Mouse (Mus musculus) midbrain, postnatal 0 days (tissue): Measurements from ENCODE around the gene Trim41. TPM values are rescaled to one million over a fixed set of nuclear protein-coding genes. Genes with fewer than 3 reads are reported as not detected.

Source experiments
- ATAC-seq: fragments of 200-750 bp; cut with Nextera tagmentation; 2 replicates; pipeline ENCODE4 v1.8.0; 2017; ENCODE audit warnings: moderate number of reproducible peaks, mild to moderate bottlenecking, moderate TSS enrichment, moderate library complexity; ENCODE audit not compliant: low FRiP score
- DNase-seq: peaks from one replicate; pipeline ENCODE4 v3.0.0-alpha.2; 2015; ENCODE audit warnings: low spot score
- H3K27ac ChIP-seq: fragments of 300-500 bp; sonication (generic); 2 replicates; pipeline ENCODE4 v1.5.1; 2014; ENCODE audit warnings: low read depth, mild to moderate bottlenecking, low read length, mixed read lengths
- H3K27me3 ChIP-seq: fragments of 300-500 bp; sonication (generic); 2 replicates; pipeline ENCODE4 v1.6.1; 2014; ENCODE audit warnings: low read length, control low read depth, mixed read lengths; ENCODE audit not compliant: insufficient read depth
- H3K36me3 ChIP-seq: fragments of 300-500 bp; sonication (generic); 2 replicates; pipeline ENCODE4 v1.6.1; 2014; ENCODE audit warnings: low read length, control low read depth, mixed read lengths; ENCODE audit not compliant: insufficient read depth
- H3K4me1 ChIP-seq: fragments of 300-500 bp; sonication (generic); 2 replicates; pipeline ENCODE4 v1.6.1; 2014; ENCODE audit warnings: mild to moderate bottlenecking, control low read depth, antibody characterized with exemption, low read length, mixed read lengths; ENCODE audit not compliant: insufficient read depth
- H3K4me2 ChIP-seq: fragments of 300-500 bp; sonication (generic); 2 replicates; pipeline ENCODE4 v1.6.1; 2014; ENCODE audit warnings: low read depth, mild to moderate bottlenecking, low read length, mixed read lengths; ENCODE audit not compliant: poor library complexity, severe bottlenecking
- H3K4me3 ChIP-seq: fragments of 300-500 bp; sonication (generic); 2 replicates; pipeline ENCODE4 v1.5.1; 2014; ENCODE audit warnings: low read depth, mild to moderate bottlenecking, low read length, moderate library complexity
- H3K9ac ChIP-seq: fragments of 300-500 bp; sonication (generic); replicated peaks from 2 replicates; pipeline ENCODE4 v1.6.1; 2014; ENCODE audit warnings: mild to moderate bottlenecking, low read length, moderate library complexity, mixed read lengths; ENCODE audit not compliant: poor library complexity, severe bottlenecking
- H3K9me3 ChIP-seq: fragments of 300-500 bp; sonication (generic); 2 replicates; pipeline ENCODE4 v1.6.1; 2016; ENCODE audit warnings: low read length, control low read depth
- CTCF ChIP-seq: IDR thresholded peaks from 2 replicates; pipeline ENCODE4 v1.5.1; 2016; ENCODE audit warnings: antibody characterized with exemption, mild to moderate bottlenecking
- WGBS: fragments of 180-500 bp; shearing (Covaris S2); extraction: QIAGEN DNeasy Blood & Tissue Kit; methylation state at CpG from one replicate; pipeline ENCODE4 v1.1.7; 2014; 5-methylcytosine and 5-hydroxymethylcytosine counted together
- polyA plus RNA-seq: library from polyadenylated mRNA; unstranded; fragments of >200 nt; fragmentation: Nextera tagmentation; extraction: Ambion mirVana; gene quantifications from 2 replicates; pipeline ENCODE4 v1.2.1, GENCODE M21; 2015
- total RNA-seq: library from RNA; depleted of rRNA; stranded (reverse); fragments of >200 nt; gene quantifications from 2 replicates; pipeline ENCODE4 v1.2.3, GENCODE M21; 2014

The Trim41 gene
- total and polyA plus RNA-seq, 2 experiments from 2014 or later, result 5.0 to 38.9 TPM

DNA sequence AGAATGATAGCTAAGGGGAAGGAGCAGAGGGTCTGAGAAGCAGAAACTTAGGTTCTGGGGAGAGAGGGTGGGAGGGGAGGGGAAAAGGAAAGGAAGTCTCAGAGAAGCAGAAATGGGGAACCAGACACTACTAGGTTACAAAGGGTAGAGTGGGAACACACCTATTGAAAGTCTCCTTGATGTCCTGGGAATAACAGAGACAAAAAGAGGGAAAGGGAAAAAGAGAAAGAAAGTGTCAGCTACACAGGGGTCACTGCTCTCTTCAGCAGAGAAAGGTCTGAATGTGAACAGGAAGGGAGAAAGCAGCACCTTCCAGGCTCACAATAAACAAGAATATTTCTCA lies 8.9 kb downstream of the Trim41 start:
- DNase-seq (no peak), ATAC-seq (no peak)
- Histone ChIP-seq H3K4me3 (no peak overlapping the region), H3K36me3 (peaks cover 79% of the 10 kb centered on the region), H3K9ac (no peak overlapping the region), H3K27ac (no peak overlapping the region), H3K27me3 (no peaks in the 10 kb centered on the region), H3K4me2 (no peak overlapping the region), H3K9me3 (no peaks in the 10 kb centered on the region), H3K4me1 (no peaks in the 10 kb centered on the region)
- no peak for TF ChIP-seq CTCF

GRCm38 (mm10) chr11:48807563-48808303 lies 9.4 kb downstream of the Trim41 start:
- Histone ChIP-seq H3K4me2 (no peak overlapping the region), H3K27ac (no peak overlapping the region), H3K4me3 (no peak overlapping the region), H3K36me3 (peaks cover 84% of the 10 kb centered on the region), H3K9ac (no peak overlapping the region), H3K9me3 (no peaks in the 10 kb centered on the region), H3K27me3 (no peaks in the 10 kb centered on the region), H3K4me1 (no peaks in the 10 kb centered on the region)
- WGBS, result 62% methylated on average over 14 of the region's 14 CpGs
- 0 out of 2 replicates have a peak, but pooled peaks have one; percentile 10 for ATAC-seq
- no peak for DNase-seq
- TF ChIP-seq CTCF, result no peak

- ATAC-seq, result 0 out of 2 replicates have a peak, but pooled peaks have one; percentile 31
- no peak for TF ChIP-seq CTCF
- WGBS, result 61% methylated on average over 21 of the region's 21 CpGs
Measured at GRCm38 (mm10) chr11:48806856-48807562, 10.1 kb downstream of the Trim41 start.

DNA sequence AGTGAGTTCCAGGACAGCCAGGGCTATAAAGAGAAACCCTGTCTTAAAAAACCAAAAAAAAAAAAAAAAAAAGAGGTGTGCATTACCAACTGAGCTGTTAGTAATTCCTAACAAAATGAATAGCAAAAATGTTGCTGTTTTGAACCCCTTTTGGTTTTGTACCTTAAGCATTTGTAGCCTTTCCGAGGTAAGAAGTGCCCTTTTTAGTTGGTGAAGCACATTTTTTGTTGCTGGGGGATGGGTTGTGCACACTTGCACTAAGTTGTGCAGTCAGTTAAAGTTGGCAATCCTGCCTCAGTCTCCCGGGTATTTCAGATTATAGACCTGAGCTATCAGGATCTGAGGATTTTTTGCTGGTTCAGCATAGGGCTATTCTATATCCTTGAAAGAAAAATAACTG lies 12.2 kb downstream of the Trim41 start:
- 82% methylated on average over 2 of the region's 2 CpGs for WGBS
- H3K9ac ChIP-seq, result no peak overlapping the region
- no peak overlapping the region for H3K27ac ChIP-seq
- no peak for TF ChIP-seq CTCF
- peaks cover 63% of the 10 kb centered on the region for H3K36me3 ChIP-seq
- H3K4me3 ChIP-seq, result no peak overlapping the region
- H3K4me1 ChIP-seq, result peaks cover 8% of the 10 kb centered on the region
- H3K9me3 ChIP-seq, result no peaks in the 10 kb centered on the region
- ATAC-seq, result no peak
- no peak overlapping the region for H3K4me2 ChIP-seq
- no peak for DNase-seq
- H3K27me3 ChIP-seq, result no peaks in the 10 kb centered on the region

More at GRCm38 (mm10) chr11:48806856-48807562, 10.1 kb downstream of the Trim41 start:
- Histone ChIP-seq H3K4me3 (no peak overlapping the region), H3K27ac (no peak overlapping the region), H3K27me3 (no peaks in the 10 kb centered on the region), H3K9ac (0 out of 2 replicates have a peak overlapping the region, but pooled peaks have one; percentile 5), H3K4me1 (no peaks in the 10 kb centered on the region), H3K4me2 (no peak overlapping the region), H3K9me3 (no peaks in the 10 kb centered on the region), H3K36me3 (peaks cover 78% of the 10 kb centered on the region)
- DNase-seq, result no peak

GRCm38 (mm10) chr11:48803988-48804387 lies 13.2 kb downstream of the Trim41 start:
- Histone ChIP-seq H3K9ac (no peak overlapping the region), H3K36me3 (peaks cover 61% of the 10 kb centered on the region), H3K4me2 (no peak overlapping the region), H3K9me3 (no peaks in the 10 kb centered on the region), H3K27me3 (no peaks in the 10 kb centered on the region), H3K4me3 (no peak overlapping the region), H3K27ac (no peak overlapping the region), H3K4me1 (peaks cover 8% of the 10 kb centered on the region)
- ATAC-seq (no peak), DNase-seq (no peak)
- no peak for TF ChIP-seq CTCF
- WGBS, result 96% methylated on average over 2 of the region's 2 CpGs
